Mouse (Mus musculus) midbrain, postnatal 0 days (tissue): ENCODE data around the gene Dyrk3. TPM values are rescaled to one million over a fixed set of nuclear protein-coding genes. Genes with fewer than 3 reads are reported as not detected.

ENCODE experiments used
- ATAC-seq: fragments of 200-750 bp; cut with Nextera tagmentation; 2 replicates; pipeline ENCODE4 v1.8.0; 2017; ENCODE audit warnings: moderate number of reproducible peaks, mild to moderate bottlenecking, moderate TSS enrichment, moderate library complexity; ENCODE audit not compliant: low FRiP score
- DNase-seq: peaks from one replicate; pipeline ENCODE4 v3.0.0-alpha.2; 2015; ENCODE audit warnings: low spot score
- H3K27ac ChIP-seq: fragments of 300-500 bp; sonication (generic); 2 replicates; pipeline ENCODE4 v1.5.1; 2014; ENCODE audit warnings: low read depth, mild to moderate bottlenecking, low read length, mixed read lengths
- H3K27me3 ChIP-seq: fragments of 300-500 bp; sonication (generic); 2 replicates; pipeline ENCODE4 v1.6.1; 2014; ENCODE audit warnings: low read length, control low read depth, mixed read lengths; ENCODE audit not compliant: insufficient read depth
- H3K36me3 ChIP-seq: fragments of 300-500 bp; sonication (generic); 2 replicates; pipeline ENCODE4 v1.6.1; 2014; ENCODE audit warnings: low read length, control low read depth, mixed read lengths; ENCODE audit not compliant: insufficient read depth
- H3K4me1 ChIP-seq: fragments of 300-500 bp; sonication (generic); 2 replicates; pipeline ENCODE4 v1.6.1; 2014; ENCODE audit warnings: mild to moderate bottlenecking, control low read depth, antibody characterized with exemption, low read length, mixed read lengths; ENCODE audit not compliant: insufficient read depth
- H3K4me2 ChIP-seq: fragments of 300-500 bp; sonication (generic); 2 replicates; pipeline ENCODE4 v1.6.1; 2014; ENCODE audit warnings: low read depth, mild to moderate bottlenecking, low read length, mixed read lengths; ENCODE audit not compliant: poor library complexity, severe bottlenecking
- H3K4me3 ChIP-seq: fragments of 300-500 bp; sonication (generic); 2 replicates; pipeline ENCODE4 v1.5.1; 2014; ENCODE audit warnings: low read depth, mild to moderate bottlenecking, low read length, moderate library complexity
- H3K9ac ChIP-seq: fragments of 300-500 bp; sonication (generic); replicated peaks from 2 replicates; pipeline ENCODE4 v1.6.1; 2014; ENCODE audit warnings: mild to moderate bottlenecking, low read length, moderate library complexity, mixed read lengths; ENCODE audit not compliant: poor library complexity, severe bottlenecking
- H3K9me3 ChIP-seq: fragments of 300-500 bp; sonication (generic); 2 replicates; pipeline ENCODE4 v1.6.1; 2016; ENCODE audit warnings: low read length, control low read depth
- CTCF ChIP-seq: IDR thresholded peaks from 2 replicates; pipeline ENCODE4 v1.5.1; 2016; ENCODE audit warnings: antibody characterized with exemption, mild to moderate bottlenecking
- WGBS: fragments of 180-500 bp; shearing (Covaris S2); extraction: QIAGEN DNeasy Blood & Tissue Kit; methylation state at CpG from one replicate; pipeline ENCODE4 v1.1.7; 2014; 5-methylcytosine and 5-hydroxymethylcytosine counted together
- polyA plus RNA-seq: library from polyadenylated mRNA; unstranded; fragments of >200 nt; fragmentation: Nextera tagmentation; extraction: Ambion mirVana; gene quantifications from 2 replicates; pipeline ENCODE4 v1.2.1, GENCODE M21; 2015
- total RNA-seq: library from RNA; depleted of rRNA; stranded (reverse); fragments of >200 nt; gene quantifications from 2 replicates; pipeline ENCODE4 v1.2.3, GENCODE M21; 2014

Gene Dyrk3
- total and polyA plus RNA-seq, 2 experiments from 2014 or later: 12.0 to 13.0 TPM

GRCm38 (mm10) chr1:131175819-131176218, 37.7 kb upstream of the Dyrk3 start:
- H3K9ac ChIP-seq: no peak overlapping the region
- H3K36me3 ChIP-seq: peaks cover 50% of the 10 kb centered on the region
- WGBS: 94% methylated on average over 8 of the region's 8 CpGs

GRCm38 (mm10) chr1:131175189-131175588, 37.0 kb upstream of the Dyrk3 start:
- H3K9me3 ChIP-seq: no peaks in the 10 kb centered on the region
- peaks cover 50% of the 10 kb centered on the region for H3K36me3 ChIP-seq
- H3K27ac ChIP-seq: no peak overlapping the region
- H3K4me1 ChIP-seq: no peaks in the 10 kb centered on the region
- 95% methylated on average over 1 of the region's 1 CpGs for WGBS
- no peaks in the 10 kb centered on the region for H3K27me3 ChIP-seq
- H3K9ac ChIP-seq: no peak overlapping the region
- H3K4me2 ChIP-seq: no peak overlapping the region
- TF ChIP-seq CTCF: no peak
- no peak overlapping the region for H3K4me3 ChIP-seq
- DNase-seq: no peak
- ATAC-seq: no peak

More at GRCm38 (mm10) chr1:131175819-131176218, 37.7 kb upstream of the Dyrk3 start:
- H3K4me2 ChIP-seq: no peak overlapping the region
- no peak for DNase-seq
- no peak for TF ChIP-seq CTCF
- H3K27ac ChIP-seq: no peak overlapping the region
- no peaks in the 10 kb centered on the region for H3K9me3 ChIP-seq
- H3K4me3 ChIP-seq: no peak overlapping the region
- H3K4me1 ChIP-seq: no peaks in the 10 kb centered on the region
- no peak for ATAC-seq
- no peaks in the 10 kb centered on the region for H3K27me3 ChIP-seq

- no peak overlapping the region for H3K4me3 ChIP-seq
- no peaks in the 10 kb centered on the region for H3K9me3 ChIP-seq
- no peak overlapping the region for H3K27ac ChIP-seq
- H3K4me2 ChIP-seq: no peak overlapping the region
- H3K9ac ChIP-seq: no peak overlapping the region
- DNase-seq: no peak
- ATAC-seq: no peak
- no peaks in the 10 kb centered on the region for H3K27me3 ChIP-seq
- WGBS: 86% methylated on average over 12 of the region's 12 CpGs
- no peak for TF ChIP-seq CTCF
- no peaks in the 10 kb centered on the region for H3K4me1 ChIP-seq
- H3K36me3 ChIP-seq: peaks cover 51% of the 10 kb centered on the region
Measured at GRCm38 (mm10) chr1:131174299-131174861, 36.2 kb upstream of the Dyrk3 start.

- H3K9ac ChIP-seq: no peak overlapping the region
- H3K9me3 ChIP-seq: no peaks in the 10 kb centered on the region
- no peak overlapping the region for H3K4me2 ChIP-seq
- no peaks in the 10 kb centered on the region for H3K4me1 ChIP-seq
- H3K27me3 ChIP-seq: no peaks in the 10 kb centered on the region
- no peak overlapping the region for H3K4me3 ChIP-seq
- H3K36me3 ChIP-seq: peaks cover 52% of the 10 kb centered on the region
- no peak for DNase-seq
- TF ChIP-seq CTCF: no peak
- H3K27ac ChIP-seq: no peak overlapping the region
- WGBS: 87% methylated on average over 6 of the region's 6 CpGs
- ATAC-seq: no peak
Measured at GRCm38 (mm10) chr1:131173809-131174208, 35.7 kb upstream of the Dyrk3 start.

GRCm38 (mm10) chr1:131173001-131173400, 34.9 kb upstream of the Dyrk3 start:
- ATAC-seq (no peak), DNase-seq (no peak)
- TF ChIP-seq CTCF: no peak
- Histone ChIP-seq H3K27me3 (no peaks in the 10 kb centered on the region), H3K4me1 (no peaks in the 10 kb centered on the region), H3K27ac (no peak overlapping the region), H3K4me3 (no peak overlapping the region), H3K36me3 (peaks cover 60% of the 10 kb centered on the region), H3K4me2 (no peak overlapping the region), H3K9me3 (no peaks in the 10 kb centered on the region), H3K9ac (no peak overlapping the region)
- 88% methylated on average over 7 of the region's 7 CpGs for WGBS

- Histone ChIP-seq H3K9me3 (no peaks in the 10 kb centered on the region), H3K4me1 (no peaks in the 10 kb centered on the region), H3K4me3 (no peak overlapping the region), H3K4me2 (no peak overlapping the region), H3K27ac (no peak overlapping the region), H3K36me3 (peaks cover 63% of the 10 kb centered on the region), H3K9ac (no peak overlapping the region), H3K27me3 (no peaks in the 10 kb centered on the region)
- no peak for TF ChIP-seq CTCF
- ATAC-seq (no peak), DNase-seq (no peak)
- 93% methylated on average over 10 of the region's 10 CpGs for WGBS
Measured at GRCm38 (mm10) chr1:131167612-131168011, 29.5 kb upstream of the Dyrk3 start.
